8 mouse cellular contexts compared by ENCODE assay signal in genomic region chr13:28884191-28884820, GRCm38 (mm10).
DNase-seq lines count a peak whose midpoint lies in the region; ATAC-seq and TF ChIP-seq lines count a peak whose summit lies in the region.

No protein-coding gene starts in this region.

- peaks cover 30% of the 10 kb centered on the region for H3K4me1 ChIP-seq in forebrain, embryonic 14.5 days (ENCODE audit: control insufficient read depth, insufficient read depth, low read length)
- 0 out of 2 replicates have a peak, but pooled peaks cover 2% of the 10 kb centered on the region for H3K4me1 ChIP-seq in lung, adult 2 months (ENCODE audit: control insufficient read depth, insufficient read depth, low read length)
- H3K4me1 ChIP-seq in neural tube, embryonic 15.5 days = peaks cover 47% of the 10 kb centered on the region

- ATAC-seq in forebrain, embryonic 14.5 days = peak; percentile 16; the same call in 1 of the 2 replicates
- no peak for ATAC-seq in neural tube, embryonic 15.5 days (ENCODE audit: low FRiP score)

- H3K27me3 ChIP-seq in forebrain, embryonic 14.5 days (replicated peaks; ENCODE audit: control insufficient read depth, insufficient read depth, low read length) = 0 out of 2 replicates have a peak, but pooled peaks cover 3% of the 10 kb centered on the region
- peaks cover 5% of the 10 kb centered on the region; the same call in 1 of the 2 replicates for H3K27me3 ChIP-seq in neural tube, embryonic 15.5 days (replicated peaks)

- H3K9ac ChIP-seq in forebrain, embryonic 14.5 days (ENCODE audit: low read length) = peak overlapping the region; percentile 72
- peak overlapping the region; percentile 50 for H3K9ac ChIP-seq in neural tube, embryonic 15.5 days (replicated peaks)

- TF ChIP-seq POLR2A in lung, adult 2 months (IDR thresholded peaks at IDR 0.05; ENCODE audit: borderline replicate concordance, extremely low read depth, low read depth, low read length) = no peak

- H3K9me3 ChIP-seq in forebrain, embryonic 14.5 days (replicated peaks; ENCODE audit: control insufficient read depth, low read length) = no peaks in the 10 kb centered on the region
- no peaks in the 10 kb centered on the region for H3K9me3 ChIP-seq in neural tube, embryonic 15.5 days (replicated peaks)

- peak; percentile 34 for DNase-seq in urinary bladder, postnatal 25 days (ENCODE audit: low spot score)
- DNase-seq in urinary bladder, postnatal 4 days (ENCODE audit: low spot score in 2 of 2) = no peak
- DNase-seq in forebrain, embryonic 14.5 days (ENCODE audit: low spot score) = peak; percentile 41
- DNase-seq in induced T-regulatory cell, adult 2 months (ENCODE audit: low read depth) = peak; percentile 14
- peak; percentile 42 for DNase-seq in lung, adult 2 months
- DNase-seq in layer of hippocampus, postnatal 10 days (ENCODE audit: low spot score in 2 of 2) = no peak
- no peak for DNase-seq in layer of hippocampus, adult 18-20 months (ENCODE audit: low spot score in 2 of 2)

- H3K4me3 ChIP-seq in forebrain, embryonic 14.5 days (ENCODE audit: low read depth, low read length) = peak overlapping the region; percentile 54
- H3K4me3 ChIP-seq in lung, adult 2 months (replicated peaks; ENCODE audit: extremely low read depth, low read depth, low read length) = peak overlapping the region; percentile 75
- peak overlapping the region; percentile 50 for H3K4me3 ChIP-seq in neural tube, embryonic 15.5 days (replicated peaks)

- H3K36me3 ChIP-seq in forebrain, embryonic 14.5 days (ENCODE audit: control insufficient read depth, insufficient read depth, low read length) = no peaks in the 10 kb centered on the region
- H3K36me3 ChIP-seq in neural tube, embryonic 15.5 days = no peaks in the 10 kb centered on the region

- TF ChIP-seq CTCF in lung, adult 2 months (IDR thresholded peaks at IDR 0.05; ENCODE audit: insufficient read depth, low read length) = no peak

- under 1% methylated on average over 26 of the region's 26 CpGs for WGBS in forebrain, embryonic 14.5 days
- WGBS in lung, adult 2 months = 2% methylated on average over 26 of the region's 26 CpGs
- under 1% methylated on average over 26 of the region's 26 CpGs for WGBS in neural tube, embryonic 15.5 days

- no peak overlapping the region for H3K27ac ChIP-seq in forebrain, embryonic 14.5 days (ENCODE audit: low read depth, low read length)
- no peak overlapping the region for H3K27ac ChIP-seq in neural tube, embryonic 15.5 days (replicated peaks)

- H3K4me2 ChIP-seq in forebrain, embryonic 14.5 days (ENCODE audit: low read length) = peak overlapping the region; percentile 65
- H3K4me2 ChIP-seq in neural tube, embryonic 15.5 days = peak overlapping the region; percentile 78

Comparison
In these comparisons a context has a peak if more than half of its experiments do, and no peak if none do; other contexts are left out.
1. DNase-seq: peak in urinary bladder, postnatal 25 days (single experiment), forebrain, embryonic 14.5 days (single experiment), induced T-regulatory cell, adult 2 months (single experiment) and lung, adult 2 months (single experiment); none in urinary bladder, postnatal 4 days (0 of 2), layer of hippocampus, postnatal 10 days (0 of 2) and layer of hippocampus, adult 18-20 months (0 of 2).
2. Peak in every context shown above with its lines, with median percentiles within 50 percentile points of each other: H3K4me3 ChIP-seq.